ENCODE assay signal across 16 mouse cellular contexts in the genomic region with DNA sequence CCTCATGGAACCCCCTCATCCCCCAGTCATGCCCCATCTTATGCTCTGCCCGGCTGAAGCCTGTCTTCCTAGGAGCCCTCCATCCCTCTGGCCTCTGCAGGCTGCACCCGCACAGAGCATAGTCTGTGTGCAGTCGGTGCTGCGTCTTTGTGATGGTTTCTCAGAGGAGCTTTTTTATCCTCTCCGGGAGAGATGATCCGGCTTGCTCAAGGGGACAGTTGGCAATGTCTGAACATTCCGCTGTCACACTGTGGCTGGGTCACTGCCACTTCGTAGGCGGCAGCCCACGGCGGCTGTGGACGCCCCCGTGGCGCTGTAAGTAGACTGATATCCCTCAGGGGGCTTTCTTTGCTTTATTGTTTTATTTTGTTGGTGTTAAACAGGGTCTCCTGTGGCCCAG.
DNase-seq lines count a peak whose midpoint lies in the region; ATAC-seq and TF ChIP-seq lines count a peak whose summit lies in the region.
"Had no signal": no experiment of that assay in that cellular context is flagged by ENCODE, and none has a peak within 500 bp of the region (broad histone marks: within the 10 kb centered on the region; RNA-seq: fewer than 3 reads in every experiment).

No protein-coding gene starts in this region.

- H3K9ac ChIP-seq in hindbrain, embryonic 12.5 days = peak overlapping the region; percentile 28; the same call in 1 of the 2 replicates
- H3K9ac ChIP-seq in midbrain, embryonic 12.5 days (replicated peaks) = peak overlapping the region; percentile 17; the same call in 1 of the 2 replicates
- H3K9ac ChIP-seq: heart, embryonic 15.5 days; liver, embryonic 13.5 days had no signal

- no peak overlapping the region for H3K4me3 ChIP-seq in layer of hippocampus, adult 2 months
- no peak overlapping the region for H3K4me3 ChIP-seq in hindbrain, embryonic 12.5 days
- H3K4me3 ChIP-seq in midbrain, embryonic 12.5 days = no peak overlapping the region
- H3K4me3 ChIP-seq: heart, embryonic 15.5 days; liver, embryonic 13.5 days had no signal

- H3K27me3 ChIP-seq in hindbrain, embryonic 12.5 days = peaks cover 9% of the 10 kb centered on the region; the same call in 1 of the 2 replicates
- H3K27me3 ChIP-seq in midbrain, embryonic 12.5 days = peaks cover 56% of the 10 kb centered on the region

- no peaks in the 10 kb centered on the region for H3K9me3 ChIP-seq in hindbrain, embryonic 12.5 days (replicated peaks)
- H3K9me3 ChIP-seq in midbrain, embryonic 12.5 days = no peaks in the 10 kb centered on the region
- H3K9me3 ChIP-seq: heart, embryonic 15.5 days; liver, embryonic 13.5 days had no signal

- WGBS in hindbrain, embryonic 12.5 days = 35% methylated on average over 14 of the region's 14 CpGs
- WGBS in midbrain, embryonic 12.5 days = 38% methylated on average over 14 of the region's 14 CpGs

- ATAC-seq in hindbrain, embryonic 12.5 days (ENCODE audit: low FRiP score) = no peak
- no peak for ATAC-seq in midbrain, embryonic 12.5 days (ENCODE audit: low FRiP score, low read depth)

- peaks cover 96% of the 10 kb centered on the region for H3K4me1 ChIP-seq in hindbrain, embryonic 12.5 days
- peaks cover 95% of the 10 kb centered on the region for H3K4me1 ChIP-seq in midbrain, embryonic 12.5 days

- H3K36me3 ChIP-seq in hindbrain, embryonic 12.5 days = no peaks in the 10 kb centered on the region
- no peaks in the 10 kb centered on the region for H3K36me3 ChIP-seq in midbrain, embryonic 12.5 days
- H3K36me3 ChIP-seq: heart, embryonic 15.5 days; liver, embryonic 13.5 days had no signal

- peak overlapping the region; percentile 72 for H3K27ac ChIP-seq in layer of hippocampus, adult 2 months
- H3K27ac ChIP-seq in hindbrain, embryonic 12.5 days = peak overlapping the region; percentile 62
- H3K27ac ChIP-seq in midbrain, embryonic 12.5 days (replicated peaks) = peak overlapping the region; percentile 65
- H3K27ac ChIP-seq: heart, embryonic 15.5 days; kidney, postnatal 0 days; liver, embryonic 13.5 days had no signal

- no peak for TF ChIP-seq CTCF in layer of hippocampus, adult 2 months (conservative IDR thresholded peaks at IDR 0.05)

- DNase-seq in layer of hippocampus, adult 2 months (ENCODE audit: low spot score in 2 of 2) = no peak
- DNase-seq in layer of hippocampus, adult 8-10 months (ENCODE audit: low spot score in 2 of 2) = no peak
- DNase-seq in urinary bladder, postnatal 36 days (ENCODE audit: low spot score in 2 of 2) = no peak
- no peak for DNase-seq in kidney, adult 9 months
- DNase-seq in spleen, postnatal 4 days (ENCODE audit: low spot score in 2 of 2) = no peak
- no peak for DNase-seq in Muller cell, postnatal 12 days (ENCODE audit: inconsistent ontology term)
- DNase-seq: adrenal gland, postnatal 10 days; layer of hippocampus, adult 9-11 months; liver, embryonic 13.5 days; lung, postnatal 10 days; right cerebral cortex, postnatal 4 days; thymus, postnatal 36 days had no signal

- no peak overlapping the region for H3K4me2 ChIP-seq in hindbrain, embryonic 12.5 days (replicated peaks)
- H3K4me2 ChIP-seq in midbrain, embryonic 12.5 days (replicated peaks) = no peak overlapping the region
- H3K4me2 ChIP-seq: heart, embryonic 15.5 days; liver, embryonic 13.5 days had no signal
